Mouse (Mus musculus) midbrain, postnatal 0 days (tissue): ENCODE measurements around the gene Dpm2. TPM values are rescaled to one million over a fixed set of nuclear protein-coding genes. Genes with fewer than 3 reads are reported as not detected.

Source experiments
- ATAC-seq: fragments of 200-750 bp; cut with Nextera tagmentation; 2 replicates; pipeline ENCODE4 v1.8.0; 2017; ENCODE audit warnings: moderate number of reproducible peaks, mild to moderate bottlenecking, moderate TSS enrichment, moderate library complexity; ENCODE audit not compliant: low FRiP score
- DNase-seq: peaks from one replicate; pipeline ENCODE4 v3.0.0-alpha.2; 2015; ENCODE audit warnings: low spot score
- H3K27ac ChIP-seq: fragments of 300-500 bp; sonication (generic); 2 replicates; pipeline ENCODE4 v1.5.1; 2014; ENCODE audit warnings: low read depth, mild to moderate bottlenecking, low read length, mixed read lengths
- H3K27me3 ChIP-seq: fragments of 300-500 bp; sonication (generic); 2 replicates; pipeline ENCODE4 v1.6.1; 2014; ENCODE audit warnings: low read length, control low read depth, mixed read lengths; ENCODE audit not compliant: insufficient read depth
- H3K36me3 ChIP-seq: fragments of 300-500 bp; sonication (generic); 2 replicates; pipeline ENCODE4 v1.6.1; 2014; ENCODE audit warnings: low read length, control low read depth, mixed read lengths; ENCODE audit not compliant: insufficient read depth
- H3K4me1 ChIP-seq: fragments of 300-500 bp; sonication (generic); 2 replicates; pipeline ENCODE4 v1.6.1; 2014; ENCODE audit warnings: mild to moderate bottlenecking, control low read depth, antibody characterized with exemption, low read length, mixed read lengths; ENCODE audit not compliant: insufficient read depth
- H3K4me2 ChIP-seq: fragments of 300-500 bp; sonication (generic); 2 replicates; pipeline ENCODE4 v1.6.1; 2014; ENCODE audit warnings: low read depth, mild to moderate bottlenecking, low read length, mixed read lengths; ENCODE audit not compliant: poor library complexity, severe bottlenecking
- H3K4me3 ChIP-seq: fragments of 300-500 bp; sonication (generic); 2 replicates; pipeline ENCODE4 v1.5.1; 2014; ENCODE audit warnings: low read depth, mild to moderate bottlenecking, low read length, moderate library complexity
- H3K9ac ChIP-seq: fragments of 300-500 bp; sonication (generic); replicated peaks from 2 replicates; pipeline ENCODE4 v1.6.1; 2014; ENCODE audit warnings: mild to moderate bottlenecking, low read length, moderate library complexity, mixed read lengths; ENCODE audit not compliant: poor library complexity, severe bottlenecking
- H3K9me3 ChIP-seq: fragments of 300-500 bp; sonication (generic); 2 replicates; pipeline ENCODE4 v1.6.1; 2016; ENCODE audit warnings: low read length, control low read depth
- CTCF ChIP-seq: IDR thresholded peaks from 2 replicates; pipeline ENCODE4 v1.5.1; 2016; ENCODE audit warnings: antibody characterized with exemption, mild to moderate bottlenecking
- WGBS: fragments of 180-500 bp; shearing (Covaris S2); extraction: QIAGEN DNeasy Blood & Tissue Kit; methylation state at CpG from one replicate; pipeline ENCODE4 v1.1.7; 2014; 5-methylcytosine and 5-hydroxymethylcytosine counted together
- polyA plus RNA-seq: library from polyadenylated mRNA; unstranded; fragments of >200 nt; fragmentation: Nextera tagmentation; extraction: Ambion mirVana; gene quantifications from 2 replicates; pipeline ENCODE4 v1.2.1, GENCODE M21; 2015
- total RNA-seq: library from RNA; depleted of rRNA; stranded (reverse); fragments of >200 nt; gene quantifications from 2 replicates; pipeline ENCODE4 v1.2.3, GENCODE M21; 2014

Gene Dpm2
- total and polyA plus RNA-seq, 2 experiments from 2014 or later, result 73.3 to 135 TPM

DNA sequence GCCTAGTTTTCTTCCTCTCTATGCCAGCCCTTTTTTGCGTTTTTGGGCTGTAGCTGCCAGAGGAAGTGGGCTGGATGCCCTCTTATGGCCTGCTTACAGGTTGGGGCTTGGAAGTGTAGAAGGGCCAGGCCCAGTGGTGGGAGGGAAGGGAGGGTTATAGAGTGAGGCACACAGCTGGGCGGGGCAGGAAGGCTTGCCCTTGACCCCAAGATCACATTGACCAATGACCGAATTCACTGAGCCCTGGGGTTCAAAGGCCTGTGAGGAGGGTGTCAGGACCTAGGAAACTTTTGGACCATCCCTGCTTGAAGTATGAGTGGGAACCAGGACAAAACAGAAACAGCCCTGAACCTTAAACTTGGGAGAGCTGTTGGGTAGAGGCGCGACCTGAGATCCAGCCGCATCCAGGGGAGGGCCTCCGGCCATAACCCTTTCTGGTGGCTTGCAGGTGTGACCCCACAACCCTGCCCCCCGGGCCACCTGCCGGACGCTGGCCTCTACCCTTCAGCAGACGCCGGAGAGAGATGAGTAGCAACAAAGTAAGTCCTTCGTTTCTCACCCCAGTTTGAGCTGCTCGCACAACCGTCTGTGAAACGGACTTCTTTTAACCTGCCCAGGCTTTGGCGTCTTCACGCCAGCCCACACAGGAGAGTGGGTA is 38.2 kb downstream of the Dpm2 start:
- ATAC-seq (no peak), DNase-seq (no peak)
- no peak for TF ChIP-seq CTCF
- WGBS, result 49% methylated on average over 18 of the region's 18 CpGs
- Histone ChIP-seq H3K36me3 (no peaks in the 10 kb centered on the region; the same call in 1 of the 2 replicates), H3K4me2 (peak overlapping the region; percentile 80), H3K9ac (peak overlapping the region; percentile 36), H3K4me1 (peaks cover 13% of the 10 kb centered on the region), H3K27me3 (no peaks in the 10 kb centered on the region), H3K4me3 (peak overlapping the region; percentile 77), H3K9me3 (no peaks in the 10 kb centered on the region), H3K27ac (no peak overlapping the region)

DNA sequence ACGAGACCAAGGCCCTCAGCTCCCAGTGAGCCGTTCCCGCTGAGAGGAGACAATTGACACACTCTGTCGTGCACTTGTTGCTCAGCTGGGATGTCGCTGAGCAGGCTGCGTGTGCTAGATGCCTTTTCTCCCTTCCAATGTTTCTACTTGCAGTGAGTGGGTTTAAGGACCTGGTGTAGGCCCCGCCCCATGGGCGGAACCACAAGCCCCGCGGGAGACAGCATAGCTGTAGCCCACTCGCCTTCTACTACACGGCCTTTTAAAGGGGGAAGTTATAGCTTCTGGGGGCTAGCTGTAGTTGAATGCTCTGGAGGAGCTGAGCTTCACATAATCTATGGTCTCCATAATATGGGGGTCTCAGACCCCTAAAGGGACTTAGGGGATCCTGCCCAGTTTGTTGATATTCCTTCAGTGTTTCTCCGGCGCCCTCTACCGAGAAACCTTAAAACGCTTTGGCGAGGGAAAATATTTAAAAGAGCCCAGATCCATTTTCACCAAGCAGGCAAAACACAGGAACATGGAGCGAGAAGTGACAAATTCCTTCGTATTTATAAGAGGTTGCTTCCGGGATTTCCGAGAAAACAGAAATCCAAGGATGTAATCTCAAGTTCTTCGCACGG is 40.1 kb downstream of the Dpm2 start:
- peak; percentile 64 for TF ChIP-seq CTCF
- Histone ChIP-seq H3K9ac (no peak overlapping the region), H3K36me3 (peaks cover 5% of the 10 kb centered on the region), H3K9me3 (no peaks in the 10 kb centered on the region), H3K27me3 (no peaks in the 10 kb centered on the region), H3K27ac (no peak overlapping the region), H3K4me1 (peaks cover 13% of the 10 kb centered on the region), H3K4me2 (peak overlapping the region; percentile 43), H3K4me3 (peak overlapping the region; percentile 23; the same call in 1 of the 2 replicates)
- WGBS, result 15% methylated on average over 23 of the region's 23 CpGs
- ATAC-seq (no peak), DNase-seq (peak; percentile 47)

DNA sequence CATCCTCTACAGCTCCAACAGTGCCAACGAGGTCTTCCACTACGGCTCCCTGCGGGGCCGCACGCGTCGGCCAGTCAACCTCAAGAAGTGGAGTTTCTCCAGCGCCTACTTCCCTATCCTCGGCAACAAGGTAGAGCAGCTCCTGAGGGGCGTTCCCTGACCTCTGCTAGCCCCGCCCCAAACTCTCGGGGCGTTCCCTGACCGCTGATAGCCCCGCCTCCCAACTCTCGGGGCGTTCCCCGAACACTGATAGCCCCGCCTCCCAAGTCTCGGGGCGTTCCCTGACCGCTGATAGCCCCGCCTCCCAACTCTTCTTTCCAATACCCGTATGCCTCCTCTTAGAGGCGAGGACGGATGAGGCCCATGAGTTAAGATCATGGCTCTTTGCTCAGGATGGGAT is 41.6 kb downstream of the Dpm2 start:
- H3K4me1 ChIP-seq, result peaks cover 13% of the 10 kb centered on the region
- H3K4me3 ChIP-seq, result no peak overlapping the region
- TF ChIP-seq CTCF, result no peak
- 70% methylated on average over 26 of the region's 26 CpGs for WGBS
- H3K9me3 ChIP-seq, result no peaks in the 10 kb centered on the region
- ATAC-seq, result no peak
- peaks cover 5% of the 10 kb centered on the region for H3K36me3 ChIP-seq
- no peak overlapping the region for H3K27ac ChIP-seq
- no peak overlapping the region for H3K4me2 ChIP-seq
- H3K9ac ChIP-seq, result no peak overlapping the region
- no peak for DNase-seq
- no peaks in the 10 kb centered on the region for H3K27me3 ChIP-seq

DNA sequence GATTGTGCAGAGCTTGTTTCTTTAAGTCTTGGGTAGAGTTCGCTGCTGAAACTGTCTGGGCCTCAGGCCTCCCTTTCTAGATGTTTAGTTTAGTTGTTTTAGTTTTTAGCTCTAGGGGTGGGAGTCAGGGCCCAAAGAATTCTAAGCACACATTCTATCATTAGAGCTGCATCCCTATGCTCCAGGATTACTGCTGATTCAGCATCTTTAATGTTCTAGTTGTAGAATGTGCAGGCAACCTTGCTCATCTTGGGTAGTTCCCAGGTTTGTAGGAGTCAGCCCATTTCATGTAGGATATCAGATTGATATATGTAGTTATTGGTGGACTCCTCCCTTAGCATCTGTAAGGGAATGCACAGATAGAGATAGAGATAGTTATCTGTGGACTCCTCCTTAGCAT is 46.5 kb downstream of the Dpm2 start:
- no peaks in the 10 kb centered on the region for H3K4me1 ChIP-seq
- no peak overlapping the region for H3K4me3 ChIP-seq
- H3K27me3 ChIP-seq, result no peaks in the 10 kb centered on the region
- no peak for TF ChIP-seq CTCF
- H3K4me2 ChIP-seq, result no peak overlapping the region
- ATAC-seq, result no peak
- H3K9ac ChIP-seq, result no peak overlapping the region
- WGBS, result 88% methylated on average over 1 of the region's 1 CpGs
- no peaks in the 10 kb centered on the region for H3K9me3 ChIP-seq
- peaks cover 5% of the 10 kb centered on the region for H3K36me3 ChIP-seq
- H3K27ac ChIP-seq, result no peak overlapping the region
- no peak for DNase-seq

DNA sequence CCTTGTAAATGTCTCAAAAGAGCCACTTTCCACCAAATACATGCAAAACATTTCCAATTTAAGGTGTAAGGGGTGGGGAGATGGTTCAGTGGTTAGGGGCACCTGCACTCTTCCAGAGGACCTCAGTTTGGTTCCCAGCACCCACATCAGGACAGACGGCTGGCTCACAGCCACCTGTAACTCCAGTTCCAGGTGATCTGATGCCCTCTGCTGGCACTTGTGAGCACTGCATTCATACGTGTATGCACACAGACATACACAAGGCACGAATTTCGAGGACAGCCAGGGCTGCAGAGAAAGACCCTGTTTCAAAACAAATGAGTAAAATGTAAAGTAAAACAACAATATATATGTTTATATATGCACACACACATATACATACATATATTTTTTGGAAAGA is 46.9 kb downstream of the Dpm2 start:
- 91% methylated on average over 4 of the region's 4 CpGs for WGBS

DNA sequence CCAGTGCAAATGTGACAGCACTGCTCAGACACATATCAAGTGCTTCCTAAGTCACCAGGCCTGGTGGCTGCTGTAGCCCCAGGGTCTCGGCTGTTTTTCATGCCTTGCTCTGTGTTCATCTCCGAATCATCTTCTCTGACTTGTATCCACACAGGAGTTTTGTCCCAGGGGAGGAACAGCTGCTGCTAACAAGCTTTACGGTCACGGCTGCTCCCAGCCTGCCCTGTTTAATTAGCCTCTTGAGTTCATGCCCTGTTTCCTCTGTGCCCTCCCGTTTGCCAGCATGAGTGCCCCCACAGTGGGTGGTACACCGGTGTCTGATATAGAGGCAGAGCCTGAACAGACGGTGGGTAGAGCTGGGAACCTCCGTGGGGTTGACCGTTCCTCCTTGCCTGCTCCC is 47.4 kb downstream of the Dpm2 start:
- Histone ChIP-seq H3K9ac (no peak overlapping the region), H3K4me1 (no peaks in the 10 kb centered on the region), H3K27ac (no peak overlapping the region), H3K36me3 (peaks cover 5% of the 10 kb centered on the region), H3K4me2 (no peak overlapping the region), H3K4me3 (no peak overlapping the region), H3K9me3 (no peaks in the 10 kb centered on the region), H3K27me3 (no peaks in the 10 kb centered on the region)
- ATAC-seq, result no peak
- WGBS, result 34% methylated on average over 9 of the region's 9 CpGs
- TF ChIP-seq CTCF, result no peak
- peak; percentile 43 for DNase-seq

More for the DNA sequence above, 46.9 kb downstream of the Dpm2 start:
- no peaks in the 10 kb centered on the region for H3K9me3 ChIP-seq
- H3K27ac ChIP-seq, result no peak overlapping the region
- H3K36me3 ChIP-seq, result peaks cover 5% of the 10 kb centered on the region
- no peaks in the 10 kb centered on the region for H3K4me1 ChIP-seq
- no peaks in the 10 kb centered on the region for H3K27me3 ChIP-seq
- H3K4me2 ChIP-seq, result no peak overlapping the region
- DNase-seq (no peak), ATAC-seq (no peak)
- peak; percentile 64 for TF ChIP-seq CTCF
- H3K4me3 ChIP-seq, result no peak overlapping the region
- H3K9ac ChIP-seq, result no peak overlapping the region
